16 mouse cellular contexts compared by ENCODE assay signal in genomic region chr14:46005307-46005706, GRCm38 (mm10).
"Had no signal": no experiment of that assay in that cellular context is flagged by ENCODE, and none has a peak within 500 bp of the region (broad histone marks: within the 10 kb centered on the region; RNA-seq: fewer than 3 reads in every experiment).

No protein-coding gene starts in this region.

- H3K4me2 ChIP-seq: midbrain, embryonic 11.5 days; midbrain, embryonic 13.5 days; midbrain, embryonic 15.5 days; neural tube, embryonic 12.5 days; stomach, embryonic 15.5 days had no signal

- H3K27me3 ChIP-seq: megakaryocyte, embryonic 14.5 days; midbrain, embryonic 13.5 days; midbrain, embryonic 15.5 days; neural tube, embryonic 12.5 days; stomach, embryonic 15.5 days had no signal

- DNase-seq: liver, postnatal 0 days; lung, adult 2 months; lung, postnatal 14 days; lung, postnatal 36 days; right cerebral cortex, postnatal 14 days; thymus, adult 2 months; thymus, postnatal 25 days; thymus, postnatal 4 days had no signal

- H3K9ac ChIP-seq: liver, postnatal 0 days; midbrain, embryonic 13.5 days; midbrain, embryonic 15.5 days; neural tube, embryonic 12.5 days; stomach, embryonic 15.5 days had no signal

- H3K9me3 ChIP-seq: megakaryocyte, embryonic 14.5 days; midbrain, embryonic 13.5 days; midbrain, embryonic 15.5 days; neural tube, embryonic 12.5 days; stomach, embryonic 15.5 days had no signal

- H3K27ac ChIP-seq: macrophage; midbrain, embryonic 13.5 days; midbrain, embryonic 15.5 days; neural tube, embryonic 12.5 days; stomach, embryonic 15.5 days; stomach, postnatal 0 days had no signal

- ATAC-seq: liver, postnatal 0 days; midbrain, embryonic 13.5 days; midbrain, embryonic 15.5 days had no signal

- H3K36me3 ChIP-seq: midbrain, embryonic 13.5 days; midbrain, embryonic 15.5 days; neural tube, embryonic 12.5 days; stomach, embryonic 15.5 days had no signal

- H3K4me3 ChIP-seq: megakaryocyte, embryonic 14.5 days; midbrain, embryonic 13.5 days; midbrain, embryonic 15.5 days; neural tube, embryonic 12.5 days; stomach, embryonic 15.5 days had no signal

- H3K4me1 ChIP-seq: megakaryocyte, embryonic 14.5 days; midbrain, embryonic 13.5 days; midbrain, embryonic 15.5 days; neural tube, embryonic 12.5 days; stomach, embryonic 15.5 days had no signal
